Mouse (Mus musculus): ENCODE measurements at regions not wholly inside any gene's neighbourhood (a gene's known extent, or its start where the extent isn't known, plus 50 kb on each side); places are given as distances from the start of the nearest gene placed in this dataset.
"Not testable (repeated sequence)": the region's sequence is repeated elsewhere in the genome, so short reads cannot be mapped to it uniquely, and the experiment has no call there.

GRCm38 (mm10) chr17:13581214-13581920, 179.0 kb upstream of the Afdn start:
- DNase-seq: no peak
- WGBS: 82% methylated on average over 5 of the region's 5 CpGs
- H3K9ac ChIP-seq (ENCODE audit: low read depth, low read length): no peak overlapping the region
- H3K27me3 ChIP-seq (ENCODE audit: control insufficient read depth, insufficient read depth, low read length): no peaks in the 10 kb centered on the region
- H3K27ac ChIP-seq: no peak overlapping the region
- no peaks in the 10 kb centered on the region for H3K79me2 ChIP-seq (replicated peaks; ENCODE audit: control insufficient read depth, insufficient read depth, low read length)
- H3K4me1 ChIP-seq (ENCODE audit: control insufficient read depth, insufficient read depth, low read length): no peaks in the 10 kb centered on the region
- H3K4me3 ChIP-seq: no peak overlapping the region
- TF ChIP-seq EP300 (IDR thresholded peaks at IDR 0.05; ENCODE audit: insufficient read depth, low read depth, low read length): no peak
- no peak for TF ChIP-seq CTCF (IDR thresholded peaks at IDR 0.05)
- TF ChIP-seq POLR2A (IDR thresholded peaks at IDR 0.05; ENCODE audit: insufficient read depth, low read depth, low read length): no peak
- intact Hi-C loops (cut with DNase I): no loop called here
- H3K36me3 ChIP-seq (ENCODE audit: control insufficient read depth, insufficient read depth, low read length): no peaks in the 10 kb centered on the region

DNA sequence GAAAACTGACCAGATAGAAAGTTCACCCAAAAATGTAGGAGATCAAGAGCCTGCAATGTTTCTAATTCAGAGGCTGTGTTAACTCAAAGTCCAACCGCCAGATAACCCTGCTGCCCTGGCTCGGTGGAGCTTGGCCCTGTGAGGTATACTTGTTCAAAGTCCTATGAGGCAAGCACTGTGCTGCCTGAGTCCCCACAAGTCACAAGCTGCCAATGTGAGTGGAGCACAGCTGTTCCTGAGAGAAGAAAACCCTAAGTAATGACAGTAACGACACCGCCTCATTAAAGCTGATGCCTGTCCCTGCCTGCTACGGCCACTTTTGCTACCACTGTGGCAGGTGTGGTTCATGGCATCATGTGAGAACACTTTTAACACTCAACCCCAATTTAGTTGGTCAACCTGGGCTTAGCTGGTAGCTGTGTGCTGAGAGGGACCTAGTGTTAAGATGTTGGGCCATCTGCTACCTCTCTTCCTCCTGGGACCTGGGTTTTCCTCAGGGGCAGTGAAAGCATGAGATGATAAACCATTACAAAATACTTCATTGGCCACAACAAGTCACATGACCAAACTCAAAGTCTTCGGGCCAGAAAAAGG, 178.2 kb upstream of the Afdn start:
- DNase-seq: no peak
- H3K4me1 ChIP-seq (ENCODE audit: control insufficient read depth, insufficient read depth, low read length): no peaks in the 10 kb centered on the region
- no peak overlapping the region for H3K9ac ChIP-seq (ENCODE audit: low read depth, low read length)
- no peak overlapping the region for H3K4me3 ChIP-seq
- no peaks in the 10 kb centered on the region for H3K36me3 ChIP-seq (ENCODE audit: control insufficient read depth, insufficient read depth, low read length)
- intact Hi-C loops (cut with DNase I): no loop called here
- H3K79me2 ChIP-seq (replicated peaks; ENCODE audit: control insufficient read depth, insufficient read depth, low read length): no peaks in the 10 kb centered on the region
- H3K27ac ChIP-seq: no peak overlapping the region
- WGBS: 80% methylated on average over 6 of the region's 6 CpGs
- H3K27me3 ChIP-seq (ENCODE audit: control insufficient read depth, insufficient read depth, low read length): no peaks in the 10 kb centered on the region
- TF ChIP-seq EP300 (IDR thresholded peaks at IDR 0.05; ENCODE audit: insufficient read depth, low read depth, low read length) (no peak), CTCF (IDR thresholded peaks at IDR 0.05) (no peak), POLR2A (IDR thresholded peaks at IDR 0.05; ENCODE audit: insufficient read depth, low read depth, low read length) (no peak)

DNA sequence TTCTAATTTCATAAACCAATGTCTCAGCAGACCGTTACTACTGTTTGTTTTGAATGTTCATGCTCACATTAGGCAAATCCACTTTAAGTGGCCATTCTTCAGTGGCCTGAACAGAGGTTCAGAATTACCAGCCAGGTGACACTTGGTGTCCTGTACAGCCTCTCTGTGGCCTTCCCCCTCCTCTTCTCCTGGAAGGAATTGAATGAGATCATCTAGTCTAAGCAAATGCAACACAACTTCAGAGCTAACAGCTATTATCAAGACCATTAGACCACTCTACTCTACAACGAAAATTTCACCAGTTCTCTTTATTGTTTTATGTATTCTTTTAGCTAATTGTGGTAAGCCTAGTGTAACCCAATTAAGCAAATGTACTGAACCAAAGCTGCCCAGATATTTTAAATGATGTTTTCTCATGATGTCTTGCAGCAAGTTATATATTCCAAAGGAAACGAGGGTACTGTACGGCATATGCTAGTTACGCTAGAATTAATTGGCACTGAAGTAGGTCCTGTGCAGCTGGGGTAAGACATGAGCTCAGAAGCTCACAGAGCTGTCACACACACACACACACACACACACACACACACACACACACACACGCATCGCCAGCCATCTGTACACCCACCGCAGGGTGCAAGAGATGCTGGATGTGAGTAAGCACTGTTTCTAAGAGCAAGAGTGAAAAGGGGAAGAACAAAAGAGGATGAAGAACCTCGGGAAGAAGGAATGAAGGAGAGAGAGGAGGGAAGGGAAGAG, 176.7 kb upstream of the Afdn start:
- H3K4me3 ChIP-seq: no peak overlapping the region
- TF ChIP-seq POLR2A (IDR thresholded peaks at IDR 0.05; ENCODE audit: insufficient read depth, low read depth, low read length): no peak
- no peak for TF ChIP-seq CTCF (IDR thresholded peaks at IDR 0.05)
- no peak for TF ChIP-seq EP300 (IDR thresholded peaks at IDR 0.05; ENCODE audit: insufficient read depth, low read depth, low read length)
- no peak overlapping the region for H3K9ac ChIP-seq (ENCODE audit: low read depth, low read length)
- intact Hi-C loops (cut with DNase I): no loop called here
- H3K36me3 ChIP-seq (ENCODE audit: control insufficient read depth, insufficient read depth, low read length): no peaks in the 10 kb centered on the region
- 71% methylated on average over 9 of the region's 9 CpGs for WGBS
- no peaks in the 10 kb centered on the region for H3K27me3 ChIP-seq (ENCODE audit: control insufficient read depth, insufficient read depth, low read length)
- H3K4me1 ChIP-seq (ENCODE audit: control insufficient read depth, insufficient read depth, low read length): no peaks in the 10 kb centered on the region
- H3K79me2 ChIP-seq (replicated peaks; ENCODE audit: control insufficient read depth, insufficient read depth, low read length): no peaks in the 10 kb centered on the region
- H3K27ac ChIP-seq: no peak overlapping the region
- DNase-seq: no peak

- WGBS: 80% methylated on average over 4 of the region's 4 CpGs
- Histone ChIP-seq H3K4me3 (no peak overlapping the region), H3K36me3 (ENCODE audit: control insufficient read depth, insufficient read depth, low read length) (no peaks in the 10 kb centered on the region), H3K79me2 (replicated peaks; ENCODE audit: control insufficient read depth, insufficient read depth, low read length) (no peaks in the 10 kb centered on the region), H3K9ac (ENCODE audit: low read depth, low read length) (no peak overlapping the region), H3K27me3 (ENCODE audit: control insufficient read depth, insufficient read depth, low read length) (no peaks in the 10 kb centered on the region), H3K4me1 (ENCODE audit: control insufficient read depth, insufficient read depth, low read length) (no peaks in the 10 kb centered on the region), H3K27ac (no peak overlapping the region)
- intact Hi-C loops (cut with DNase I): no loop called here
- TF ChIP-seq POLR2A (IDR thresholded peaks at IDR 0.05; ENCODE audit: insufficient read depth, low read depth, low read length) (no peak), EP300 (IDR thresholded peaks at IDR 0.05; ENCODE audit: insufficient read depth, low read depth, low read length) (no peak), CTCF (IDR thresholded peaks at IDR 0.05) (no peak)
- no peak for DNase-seq
Measured at GRCm38 (mm10) chr17:13584394-13584793, 175.9 kb upstream of the Afdn start.

DNA sequence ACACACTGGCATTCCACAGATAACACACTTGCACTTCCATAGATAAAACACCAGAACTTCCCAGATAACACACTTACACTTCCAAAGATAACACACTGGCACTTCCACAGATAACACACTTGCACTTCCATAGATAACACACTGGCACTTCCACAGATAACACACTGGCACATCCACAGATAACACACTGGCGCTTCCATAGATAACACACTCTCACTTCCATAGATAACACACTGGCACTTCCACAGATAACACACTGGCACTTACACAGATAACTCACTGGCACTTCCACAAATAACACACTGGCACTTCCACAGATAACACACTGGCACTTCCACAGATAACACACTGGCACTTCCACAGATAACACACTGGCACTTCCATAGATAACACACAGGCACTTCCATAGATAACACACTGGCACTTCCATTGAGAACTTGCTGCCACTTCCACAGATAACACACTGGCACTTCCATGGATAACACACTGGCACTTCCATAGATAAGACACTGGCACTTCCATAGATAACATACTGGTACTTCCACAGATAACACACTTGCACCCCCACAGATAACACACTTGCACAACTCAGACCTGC, 170.0 kb upstream of the Afdn start:
- H3K27ac ChIP-seq; H3K79me2 ChIP-seq (replicated peaks; ENCODE audit: control insufficient read depth, insufficient read depth, low read length); H3K9ac ChIP-seq (ENCODE audit: low read depth, low read length); DNase-seq; H3K36me3 ChIP-seq (ENCODE audit: control insufficient read depth, insufficient read depth, low read length); H3K27me3 ChIP-seq (ENCODE audit: control insufficient read depth, insufficient read depth, low read length); H3K4me3 ChIP-seq; H3K4me1 ChIP-seq (ENCODE audit: control insufficient read depth, insufficient read depth, low read length); intact Hi-C loops (cut with DNase I): not testable (repeated sequence)
- 76% methylated on average over 1 of the region's 1 CpGs for WGBS

All from heart, adult 2 months (tissue).